Mouse (Mus musculus) embryonic facial prominence, embryonic 11.5 days (tissue): ENCODE measurements at regions not wholly inside any gene's neighbourhood (a gene's known extent, or its start where the extent isn't known, plus 50 kb on each side); places are given as distances from the start of the nearest gene placed in this dataset.
A peak's percentile ranks its signal among the peaks of the same experiment; 100 is the strongest.

ENCODE experiments used
- ATAC-seq: fragments of 200-750 bp; cut with Nextera tagmentation; replicated peaks from 2 replicates; pipeline ENCODE4 v1.8.0; 2017; ENCODE audit warnings: low read depth; ENCODE audit not compliant: insufficient number of reproducible peaks, low FRiP score, low TSS enrichment
- DNase-seq: peaks from one replicate; pipeline ENCODE4 v3.0.0-alpha.2; 2015; ENCODE audit warnings: low spot score
- H3K27ac ChIP-seq: fragments of 300-500 bp; sonication (generic); replicated peaks from 2 replicates; pipeline ENCODE4 v1.5.1; 2014; ENCODE audit warnings: mild to moderate bottlenecking, low read depth, low read length, control low read depth
- H3K27me3 ChIP-seq: fragments of 300-500 bp; sonication (generic); 2 replicates; pipeline ENCODE4 v1.6.1; 2014; ENCODE audit warnings: mild to moderate bottlenecking, low read length, moderate library complexity, mixed read lengths; ENCODE audit not compliant: control insufficient read depth, insufficient read depth
- H3K36me3 ChIP-seq: fragments of 300-500 bp; sonication (generic); replicated peaks from 2 replicates; pipeline ENCODE4 v1.6.1; 2014; ENCODE audit warnings: low read depth, mild to moderate bottlenecking, low read length, moderate library complexity, mixed read lengths; ENCODE audit not compliant: control insufficient read depth, insufficient read depth
- H3K4me1 ChIP-seq: fragments of 300-500 bp; sonication (generic); 2 replicates; pipeline ENCODE4 v1.6.1; 2014; ENCODE audit warnings: low read length, mixed read lengths; ENCODE audit not compliant: control insufficient read depth, insufficient read depth
- H3K4me2 ChIP-seq: fragments of 300-500 bp; sonication (generic); 2 replicates; pipeline ENCODE4 v1.6.1; 2014; ENCODE audit warnings: low read depth, mild to moderate bottlenecking, control low read depth, low read length, moderate library complexity
- H3K4me3 ChIP-seq: fragments of 300-500 bp; sonication (generic); 2 replicates; pipeline ENCODE4 v1.5.1; 2014; ENCODE audit warnings: low read depth, low read length, control low read depth
- H3K9ac ChIP-seq: fragments of 300-500 bp; sonication (generic); replicated peaks from 2 replicates; pipeline ENCODE4 v1.6.1; 2014; ENCODE audit warnings: mild to moderate bottlenecking, control low read depth, low read length
- H3K9me3 ChIP-seq: fragments of 300-500 bp; sonication (generic); replicated peaks from 2 replicates; pipeline ENCODE4 v1.6.1; 2016; ENCODE audit warnings: mild to moderate bottlenecking, low read length, inconsistent platforms, mixed read lengths; ENCODE audit not compliant: control insufficient read depth
- WGBS: fragments of 180-500 bp; shearing (Covaris S2); extraction: QIAGEN DNeasy Blood & Tissue Kit; methylation state at CpG from one replicate; pipeline ENCODE4 v1.1.7; 2014; 5-methylcytosine and 5-hydroxymethylcytosine counted together

- Histone ChIP-seq H3K4me2 (no peak overlapping the region; the same call in 1 of the 2 replicates), H3K4me3 (no peak overlapping the region), H3K9ac (peak overlapping the region; percentile 52), H3K27me3 (no peaks in the 10 kb centered on the region), H3K36me3 (no peaks in the 10 kb centered on the region), H3K9me3 (no peaks in the 10 kb centered on the region), H3K4me1 (peaks cover 7% of the 10 kb centered on the region), H3K27ac (peak overlapping the region; percentile 88)
- DNase-seq (peak; percentile 85), ATAC-seq (peak; percentile 93)
- WGBS: 1% methylated on average over 8 of the region's 8 CpGs
Observed at GRCm38 (mm10) chr14:25108701-25109290, 350.2 kb upstream of the Zmiz1 start.

GRCm38 (mm10) chr14:25109691-25110090, 349.3 kb upstream of the Zmiz1 start:
- ATAC-seq: no peak
- no peak overlapping the region for H3K4me3 ChIP-seq
- H3K4me2 ChIP-seq: no peak overlapping the region
- 33% methylated on average over 1 of the region's 1 CpGs for WGBS
- H3K27ac ChIP-seq: peak overlapping the region; percentile 29; the same call in 1 of the 2 replicates
- H3K36me3 ChIP-seq: no peaks in the 10 kb centered on the region
- no peak overlapping the region for H3K9ac ChIP-seq
- H3K4me1 ChIP-seq: peaks cover 7% of the 10 kb centered on the region
- no peak for DNase-seq
- H3K9me3 ChIP-seq: no peaks in the 10 kb centered on the region
- H3K27me3 ChIP-seq: no peaks in the 10 kb centered on the region

GRCm38 (mm10) chr14:25112832-25113231, 346.2 kb upstream of the Zmiz1 start:
- H3K4me3 ChIP-seq: no peak overlapping the region
- ATAC-seq: no peak
- no peaks in the 10 kb centered on the region for H3K27me3 ChIP-seq
- 82% methylated on average over 10 of the region's 10 CpGs for WGBS
- no peaks in the 10 kb centered on the region for H3K36me3 ChIP-seq
- no peaks in the 10 kb centered on the region for H3K9me3 ChIP-seq
- peaks cover 6% of the 10 kb centered on the region for H3K4me1 ChIP-seq
- no peak for DNase-seq
- no peak overlapping the region for H3K27ac ChIP-seq
- no peak overlapping the region for H3K4me2 ChIP-seq
- H3K9ac ChIP-seq: no peak overlapping the region

GRCm38 (mm10) chr14:25113326-25113725, 345.7 kb upstream of the Zmiz1 start:
- no peak for ATAC-seq
- no peak overlapping the region for H3K4me3 ChIP-seq
- H3K4me2 ChIP-seq: no peak overlapping the region
- no peaks in the 10 kb centered on the region for H3K9me3 ChIP-seq
- no peak for DNase-seq
- no peaks in the 10 kb centered on the region for H3K27me3 ChIP-seq
- H3K27ac ChIP-seq: no peak overlapping the region
- H3K4me1 ChIP-seq: peaks cover 2% of the 10 kb centered on the region
- H3K36me3 ChIP-seq: no peaks in the 10 kb centered on the region
- H3K9ac ChIP-seq: no peak overlapping the region
- WGBS: 75% methylated on average over 2 of the region's 2 CpGs

- H3K27me3 ChIP-seq: no peaks in the 10 kb centered on the region
- no peaks in the 10 kb centered on the region for H3K36me3 ChIP-seq
- no peaks in the 10 kb centered on the region for H3K9me3 ChIP-seq
- no peak for ATAC-seq
- H3K4me2 ChIP-seq: no peak overlapping the region
- H3K4me1 ChIP-seq: no peaks in the 10 kb centered on the region
- H3K27ac ChIP-seq: no peak overlapping the region
- 52% methylated on average over 4 of the region's 4 CpGs for WGBS
- peak; percentile 81 for DNase-seq
- H3K9ac ChIP-seq: no peak overlapping the region
- no peak overlapping the region for H3K4me3 ChIP-seq
Observed at GRCm38 (mm10) chr14:25116424-25116823, 342.6 kb upstream of the Zmiz1 start.

GRCm38 (mm10) chr14:25119999-25120398, 339.0 kb upstream of the Zmiz1 start:
- no peak for DNase-seq
- WGBS: 65% methylated on average over 4 of the region's 4 CpGs
- no peak overlapping the region for H3K4me2 ChIP-seq
- no peaks in the 10 kb centered on the region for H3K4me1 ChIP-seq
- no peak overlapping the region for H3K27ac ChIP-seq
- ATAC-seq: no peak
- H3K9ac ChIP-seq: no peak overlapping the region
- H3K9me3 ChIP-seq: no peaks in the 10 kb centered on the region
- no peak overlapping the region for H3K4me3 ChIP-seq
- no peaks in the 10 kb centered on the region for H3K27me3 ChIP-seq
- H3K36me3 ChIP-seq: no peaks in the 10 kb centered on the region

- Histone ChIP-seq H3K27ac (no peak overlapping the region), H3K9ac (no peak overlapping the region), H3K36me3 (no peaks in the 10 kb centered on the region), H3K4me2 (no peak overlapping the region), H3K27me3 (no peaks in the 10 kb centered on the region), H3K4me3 (no peak overlapping the region), H3K9me3 (no peaks in the 10 kb centered on the region), H3K4me1 (no peaks in the 10 kb centered on the region)
- 69% methylated on average over 8 of the region's 8 CpGs for WGBS
- DNase-seq: no peak
- ATAC-seq: no peak
Observed at GRCm38 (mm10) chr14:25120506-25120905, 338.5 kb upstream of the Zmiz1 start.

- Histone ChIP-seq H3K27ac (no peak overlapping the region), H3K9ac (no peak overlapping the region), H3K4me2 (no peak overlapping the region), H3K27me3 (no peaks in the 10 kb centered on the region), H3K36me3 (no peaks in the 10 kb centered on the region), H3K4me1 (peaks cover 10% of the 10 kb centered on the region), H3K9me3 (no peaks in the 10 kb centered on the region), H3K4me3 (no peak overlapping the region)
- no peak for ATAC-seq
- 88% methylated on average over 13 of the region's 13 CpGs for WGBS
- no peak for DNase-seq
Observed at GRCm38 (mm10) chr14:25122971-25123535, 335.9 kb upstream of the Zmiz1 start.
